Comparison of ENCODE assay signal across 19 mouse cellular contexts in genomic region chr13:72303126-72303760, GRCm38 (mm10).
A peak's percentile ranks its signal among the peaks of the same experiment; 100 is the strongest.
DNase-seq lines count a peak whose midpoint lies in the region; ATAC-seq lines count a peak whose summit lies in the region.
"Had no signal": no experiment of that assay in that cellular context is flagged by ENCODE, and none has a peak within 500 bp of the region (broad histone marks: within the 10 kb centered on the region; RNA-seq: fewer than 3 reads in every experiment).

No protein-coding gene starts in this region.

- H3K4me3 ChIP-seq in heart, embryonic 10.5 days = no peak overlapping the region
- no peak overlapping the region for H3K4me3 ChIP-seq in hindbrain, embryonic 14.5 days (replicated peaks; ENCODE audit: low read length)
- H3K4me3 ChIP-seq in midbrain, embryonic 14.5 days (replicated peaks; ENCODE audit: low read depth, low read length) = no peak overlapping the region
- H3K4me3 ChIP-seq: heart, adult 2 months had no signal

- no peak overlapping the region for H3K9ac ChIP-seq in hindbrain, embryonic 14.5 days
- no peak overlapping the region for H3K9ac ChIP-seq in midbrain, embryonic 14.5 days (replicated peaks; ENCODE audit: low read length)

- DNase-seq in heart, embryonic 10.5 days (ENCODE audit: low spot score) = peak; percentile 43
- no peak for DNase-seq in heart, adult 9 months (ENCODE audit: low spot score in 2 of 2)
- DNase-seq in hindbrain, embryonic 14.5 days (ENCODE audit: low spot score) = no peak
- peak; percentile 73 for DNase-seq in midbrain, embryonic 14.5 days
- DNase-seq in telencephalon, adult 2 months (ENCODE audit: low read depth, low spot score) = peak; percentile 6
- DNase-seq in testis, postnatal 14 days (ENCODE audit: low spot score) = no peak
- no peak for DNase-seq in thymus, postnatal 10 days (ENCODE audit: low spot score in 2 of 2)
- DNase-seq: adrenal gland, adult 2 months; cerebellum, adult 11-12 months; gastrocnemius, postnatal 10 days; heart, adult 2 months; kidney, adult 9 months; kidney, postnatal 4 days; liver; lung, adult 18-20 months; thymus, adult 18-20 months had no signal

- WGBS in heart, embryonic 10.5 days = 79% methylated on average over 15 of the region's 15 CpGs
- 22% methylated on average over 15 of the region's 15 CpGs for WGBS in hindbrain, embryonic 14.5 days
- WGBS in midbrain, embryonic 14.5 days = 13% methylated on average over 15 of the region's 15 CpGs

- peaks cover 18% of the 10 kb centered on the region; the same call in 1 of the 2 replicates for H3K27me3 ChIP-seq in heart, embryonic 10.5 days (ENCODE audit: insufficient read depth, poor library complexity, severe bottlenecking)
- H3K27me3 ChIP-seq in hindbrain, embryonic 14.5 days (ENCODE audit: control insufficient read depth, insufficient read depth, low read length) = peaks cover 29% of the 10 kb centered on the region
- peaks cover 15% of the 10 kb centered on the region; the same call in 1 of the 2 replicates for H3K27me3 ChIP-seq in midbrain, embryonic 14.5 days (ENCODE audit: control insufficient read depth, insufficient read depth, low read length)
- H3K27me3 ChIP-seq: CH12.LX had no signal

- H3K4me2 ChIP-seq in hindbrain, embryonic 14.5 days (replicated peaks) = peak overlapping the region; percentile 42
- peak overlapping the region; percentile 39 for H3K4me2 ChIP-seq in midbrain, embryonic 14.5 days (ENCODE audit: low read length)

- 0 out of 2 replicates have a peak, but pooled peaks have one; percentile 9 for ATAC-seq in hindbrain, embryonic 14.5 days (ENCODE audit: low FRiP score)
- ATAC-seq in midbrain, embryonic 14.5 days (ENCODE audit: low FRiP score, low TSS enrichment) = 0 out of 2 replicates have a peak, but pooled peaks have one; percentile 35
- ATAC-seq in frontal cortex, adult (ENCODE audit: low TSS enrichment) = no peak
- ATAC-seq: inflammation-experienced regulatory T-cells, adult 6 months had no signal

- no peaks in the 10 kb centered on the region for H3K36me3 ChIP-seq in heart, embryonic 10.5 days
- no peaks in the 10 kb centered on the region for H3K36me3 ChIP-seq in hindbrain, embryonic 14.5 days (replicated peaks; ENCODE audit: control insufficient read depth, insufficient read depth)
- no peaks in the 10 kb centered on the region for H3K36me3 ChIP-seq in midbrain, embryonic 14.5 days (ENCODE audit: control insufficient read depth, insufficient read depth, low read length)

- H3K9me3 ChIP-seq in heart, embryonic 10.5 days = no peaks in the 10 kb centered on the region
- H3K9me3 ChIP-seq in hindbrain, embryonic 14.5 days (ENCODE audit: control insufficient read depth, low read length) = no peaks in the 10 kb centered on the region
- H3K9me3 ChIP-seq in midbrain, embryonic 14.5 days (ENCODE audit: control insufficient read depth, low read length) = no peaks in the 10 kb centered on the region

- peaks cover 5% of the 10 kb centered on the region for H3K4me1 ChIP-seq in heart, embryonic 10.5 days
- peaks cover 39% of the 10 kb centered on the region for H3K4me1 ChIP-seq in hindbrain, embryonic 14.5 days (replicated peaks; ENCODE audit: control insufficient read depth, insufficient read depth, low read length)
- H3K4me1 ChIP-seq in midbrain, embryonic 14.5 days (ENCODE audit: control insufficient read depth, insufficient read depth, low read length) = peaks cover 44% of the 10 kb centered on the region

- H3K27ac ChIP-seq in heart, embryonic 10.5 days = no peak overlapping the region
- H3K27ac ChIP-seq in hindbrain, embryonic 14.5 days = 0 out of 2 replicates have a peak overlapping the region, but pooled peaks have one; percentile 45
- H3K27ac ChIP-seq in midbrain, embryonic 14.5 days (replicated peaks; ENCODE audit: low read depth, low read length) = peak overlapping the region; percentile 66
- H3K27ac ChIP-seq: heart, adult 2 months had no signal

Comparison
In these comparisons a context has a peak if more than half of its experiments do, and no peak if none do; other contexts are left out.
1. DNase-seq: peak in heart, embryonic 10.5 days (single experiment), midbrain, embryonic 14.5 days (single experiment) and telencephalon, adult 2 months (single experiment); none in heart, adult 9 months (0 of 2), hindbrain, embryonic 14.5 days (single experiment), testis, postnatal 14 days (single experiment) and thymus, postnatal 10 days (0 of 2).